Mouse (Mus musculus): Measurements from ENCODE around the gene Zfp362.

- TF ChIP-seq CTCF (IDR thresholded peaks at IDR 0.05; ENCODE audit: low read depth, low read length) = no peak
- TF ChIP-seq POLR2A (IDR thresholded peaks at IDR 0.05; ENCODE audit: extremely low read depth, insufficient read depth, low read length) = no peak
These were observed 9.1 kb downstream of the Zfp362 start for GRCm38 (mm10) chr4:128796788-128797187.
